ENCODE assay signal across 7 mouse cellular contexts in genomic region chr4:138913797-138914196, GRCm38 (mm10). TPM values are rescaled to one million over a fixed set of nuclear protein-coding genes. Genes with fewer than 3 reads are reported as not detected.
A peak's percentile ranks its signal among the peaks of the same experiment; 100 is the strongest.
DNase-seq lines count a peak whose midpoint lies in the region; ATAC-seq lines count a peak whose summit lies in the region.

Gene Otud3, minus strand, starts transcription at chr4:138913945.

- peak; percentile 93 for DNase-seq in adrenal gland, postnatal 25 days
- DNase-seq in heart, adult 11 months = peak; percentile 99
- peak; percentile 98 for DNase-seq in kidney, adult 18-20 months
- DNase-seq in limb, embryonic 11.5 days (ENCODE audit: low spot score) = peak; percentile 93
- peak; percentile 98 for DNase-seq in midbrain, embryonic 14.5 days
- DNase-seq in spleen, adult 18-20 months = peak; percentile 95 to 97

- H3K4me1 ChIP-seq in embryonic facial prominence, embryonic 12.5 days = peaks cover 11% of the 10 kb centered on the region
- no peaks in the 10 kb centered on the region for H3K4me1 ChIP-seq in limb, embryonic 11.5 days (ENCODE audit: control insufficient read depth, insufficient read depth, low read length)
- peaks cover 16% of the 10 kb centered on the region for H3K4me1 ChIP-seq in midbrain, embryonic 14.5 days (ENCODE audit: control insufficient read depth, insufficient read depth, low read length)

- H3K27ac ChIP-seq in embryonic facial prominence, embryonic 12.5 days = no peak within 1 kb of the TSS
- no peak within 1 kb of the TSS for H3K27ac ChIP-seq in limb, embryonic 11.5 days (replicated peaks; ENCODE audit: low read depth, low read length)
- H3K27ac ChIP-seq in midbrain, embryonic 14.5 days (replicated peaks; ENCODE audit: low read depth, low read length) = peak within 1 kb of the TSS; percentile 67

- 0 out of 2 replicates have a peak, but pooled peaks cover 3% of the 10 kb centered on the region for H3K36me3 ChIP-seq in embryonic facial prominence, embryonic 12.5 days
- H3K36me3 ChIP-seq in limb, embryonic 11.5 days (ENCODE audit: control insufficient read depth, insufficient read depth, low read length) = peaks cover 4% of the 10 kb centered on the region; the same call in 1 of the 2 replicates
- H3K36me3 ChIP-seq in midbrain, embryonic 14.5 days (ENCODE audit: control insufficient read depth, insufficient read depth, low read length) = peaks cover 8% of the 10 kb centered on the region; the same call in 1 of the 2 replicates

- H3K9ac ChIP-seq in embryonic facial prominence, embryonic 12.5 days = peak within 1 kb of the TSS; percentile 91
- H3K9ac ChIP-seq in limb, embryonic 11.5 days (ENCODE audit: low read length) = peak within 1 kb of the TSS; percentile 85
- peak within 1 kb of the TSS; percentile 82 for H3K9ac ChIP-seq in midbrain, embryonic 14.5 days (replicated peaks; ENCODE audit: low read length)

- no peaks in the 10 kb centered on the region for H3K27me3 ChIP-seq in embryonic facial prominence, embryonic 12.5 days
- H3K27me3 ChIP-seq in limb, embryonic 11.5 days (ENCODE audit: control insufficient read depth, insufficient read depth, low read length) = no peaks in the 10 kb centered on the region
- H3K27me3 ChIP-seq in midbrain, embryonic 14.5 days (ENCODE audit: control insufficient read depth, insufficient read depth, low read length) = no peaks in the 10 kb centered on the region

- peak within 1 kb of the TSS; percentile 85 for H3K4me3 ChIP-seq in embryonic facial prominence, embryonic 12.5 days
- peak within 1 kb of the TSS; percentile 95 for H3K4me3 ChIP-seq in limb, embryonic 11.5 days (ENCODE audit: low read depth, low read length)
- H3K4me3 ChIP-seq in midbrain, embryonic 14.5 days (replicated peaks; ENCODE audit: low read depth, low read length) = peak within 1 kb of the TSS; percentile 94

- ATAC-seq in embryonic facial prominence, embryonic 12.5 days (ENCODE audit: insufficient number of reproducible peaks, insufficient read depth, low FRiP score, low TSS enrichment) = peak; percentile 84
- peak; percentile 86 for ATAC-seq in limb, embryonic 11.5 days (ENCODE audit: insufficient number of reproducible peaks, low FRiP score, low TSS enrichment, low read depth)
- ATAC-seq in midbrain, embryonic 14.5 days (ENCODE audit: low FRiP score, low TSS enrichment) = peak; percentile 94

- under 1% methylated on average over 39 of the region's 39 CpGs for WGBS in embryonic facial prominence, embryonic 12.5 days
- WGBS in limb, embryonic 11.5 days = 1% methylated on average over 26 of the region's 39 CpGs
- WGBS in midbrain, embryonic 14.5 days = under 1% methylated on average over 39 of the region's 39 CpGs

- no peaks in the 10 kb centered on the region for H3K9me3 ChIP-seq in embryonic facial prominence, embryonic 12.5 days
- H3K9me3 ChIP-seq in limb, embryonic 11.5 days (ENCODE audit: control insufficient read depth, low read length) = no peaks in the 10 kb centered on the region
- H3K9me3 ChIP-seq in midbrain, embryonic 14.5 days (ENCODE audit: control insufficient read depth, low read length) = no peaks in the 10 kb centered on the region

- peak within 1 kb of the TSS; percentile 80 for H3K4me2 ChIP-seq in embryonic facial prominence, embryonic 12.5 days (replicated peaks)
- H3K4me2 ChIP-seq in limb, embryonic 11.5 days (ENCODE audit: low read depth, severe bottlenecking) = peak within 1 kb of the TSS; percentile 98
- peak within 1 kb of the TSS; percentile 97 for H3K4me2 ChIP-seq in midbrain, embryonic 14.5 days (ENCODE audit: low read length)

RNA-seq across cellular contexts. Expression of gene Otud3, which starts in this region (rescaled TPM):
- total RNA-seq in adrenal gland, postnatal 25 days (2021) = 11.7 and 13.5 TPM in 2 replicates
- polyA plus RNA-seq in embryonic facial prominence, embryonic 12.5 days (2016; fragmentation: Nextera tagmentation; extraction: Ambion mirVana) = 4.0 and 4.6 TPM in 2 replicates
- polyA plus RNA-seq in limb, embryonic 11.5 days (2014; fragmentation: Nextera tagmentation; extraction: Ambion mirVana) = 3.6 and 3.7 TPM in 2 replicates
- 1.7 and 2.8 TPM in 2 replicates for polyA plus RNA-seq in midbrain, embryonic 14.5 days (2014; fragmentation: Nextera tagmentation; extraction: Ambion mirVana)
